Mouse (Mus musculus): ENCODE measurements around the gene A1cf.
A peak's percentile ranks its signal among the peaks of the same experiment; 100 is the strongest.

A1cf gene

DNA sequence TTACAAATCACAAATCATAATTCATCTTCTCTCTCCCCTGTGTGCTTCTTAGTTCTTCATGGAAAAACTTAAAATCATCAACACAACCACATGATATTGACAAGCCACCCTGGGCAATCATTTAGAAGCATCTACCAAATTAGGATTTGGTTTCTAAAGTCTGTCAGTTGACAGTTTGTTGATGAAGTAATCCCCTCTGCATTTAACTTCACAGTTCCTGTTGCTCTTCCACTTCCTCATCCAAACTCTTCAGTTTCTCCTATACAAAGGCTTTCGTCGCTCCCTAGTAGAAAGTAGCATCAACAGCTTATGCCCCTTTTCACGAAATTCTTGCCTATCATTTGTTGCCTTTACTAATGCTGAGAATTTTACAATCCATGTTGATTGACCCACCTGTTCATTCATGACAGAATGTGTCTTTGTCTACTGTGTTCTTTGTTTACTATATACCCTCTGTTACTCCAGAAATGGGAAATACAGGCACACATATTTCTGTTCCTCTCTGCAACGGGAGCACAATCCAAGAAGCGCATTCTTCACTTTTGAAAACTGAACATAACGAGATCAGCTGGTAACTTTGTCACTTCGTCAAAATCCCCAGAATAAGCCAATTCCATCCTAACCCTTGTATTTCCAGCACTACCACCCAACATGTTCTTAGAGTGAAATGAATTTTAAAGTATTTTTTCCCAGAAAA, 82.4 kb downstream of the A1cf start:
- DNase-seq (ENCODE audit: extremely low spot score, low spot score): no peak

DNA sequence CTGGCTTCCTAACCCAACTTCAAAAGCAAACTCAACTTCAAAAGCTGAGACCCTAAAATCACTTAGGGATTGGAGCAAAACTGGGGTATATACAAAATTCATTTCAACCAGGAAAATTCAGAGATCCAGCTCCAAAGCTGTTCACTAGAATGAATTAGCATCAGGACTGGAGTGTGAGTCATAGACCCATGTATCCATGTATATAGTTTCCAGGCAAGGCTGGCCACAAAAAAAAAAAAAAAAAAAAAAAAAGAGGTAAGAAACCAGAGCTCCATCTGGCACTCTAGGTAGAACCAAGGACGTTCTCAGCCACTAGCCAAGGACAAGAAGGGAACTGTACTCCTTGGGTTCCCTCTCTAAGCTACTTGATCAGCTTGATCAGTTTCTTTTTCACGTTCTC, 85.2 kb downstream of the A1cf start:
- DNase-seq (ENCODE audit: extremely low spot score, low spot score): no peak

DNA sequence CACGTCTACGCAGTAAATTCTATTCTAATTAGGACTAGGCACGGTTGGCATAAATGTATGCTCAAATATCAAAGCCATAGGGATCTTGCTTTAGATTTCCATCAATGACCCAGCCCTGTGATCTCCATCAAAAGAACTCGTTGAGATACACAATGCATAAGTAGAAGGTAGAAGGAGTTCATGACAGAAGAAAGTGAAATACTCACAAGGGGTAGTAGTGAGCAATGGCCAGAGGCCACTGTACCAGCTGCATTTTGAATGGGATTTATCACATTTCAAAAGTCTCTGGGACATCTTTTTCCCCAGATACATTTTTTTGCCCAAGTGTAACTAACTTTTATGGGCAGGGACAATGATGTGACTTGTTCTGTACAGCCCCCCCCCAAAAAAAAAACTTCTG, 85.7 kb downstream of the A1cf start:
- no peak for DNase-seq (ENCODE audit: extremely low spot score, low spot score)

- no peak for DNase-seq (ENCODE audit: extremely low spot score, low spot score)
Observed at GRCm38 (mm10) chr19:31954696-31955095, 86.1 kb downstream of the A1cf start.

- no peak for DNase-seq (ENCODE audit: extremely low spot score, low spot score)
Observed at GRCm38 (mm10) chr19:31956359-31956758, 87.8 kb downstream of the A1cf start.

GRCm38 (mm10) chr19:31960434-31960833, 91.9 kb downstream of the A1cf start:
- DNase-seq (ENCODE audit: extremely low spot score, low spot score): no peak

DNA sequence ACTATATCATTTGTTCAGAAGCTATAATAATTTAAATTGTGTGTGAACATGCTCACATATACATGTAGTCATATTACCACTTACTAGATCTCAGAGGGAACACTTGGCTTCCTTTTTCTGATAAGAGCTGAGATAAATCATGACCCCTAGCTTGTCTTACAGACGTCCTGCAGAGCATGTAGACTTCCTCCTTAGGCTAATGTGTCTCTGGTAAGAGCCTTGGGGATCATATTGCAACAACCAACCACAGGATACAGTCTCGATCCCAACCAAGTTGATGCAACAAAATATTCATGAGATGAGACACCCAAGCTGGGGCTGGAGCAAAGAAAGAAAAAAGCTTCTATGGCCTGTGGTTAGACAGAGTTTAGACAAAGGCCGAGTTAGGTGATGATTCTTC, 94.6 kb downstream of the A1cf start:
- no peak for DNase-seq (ENCODE audit: extremely low spot score, low spot score)

DNA sequence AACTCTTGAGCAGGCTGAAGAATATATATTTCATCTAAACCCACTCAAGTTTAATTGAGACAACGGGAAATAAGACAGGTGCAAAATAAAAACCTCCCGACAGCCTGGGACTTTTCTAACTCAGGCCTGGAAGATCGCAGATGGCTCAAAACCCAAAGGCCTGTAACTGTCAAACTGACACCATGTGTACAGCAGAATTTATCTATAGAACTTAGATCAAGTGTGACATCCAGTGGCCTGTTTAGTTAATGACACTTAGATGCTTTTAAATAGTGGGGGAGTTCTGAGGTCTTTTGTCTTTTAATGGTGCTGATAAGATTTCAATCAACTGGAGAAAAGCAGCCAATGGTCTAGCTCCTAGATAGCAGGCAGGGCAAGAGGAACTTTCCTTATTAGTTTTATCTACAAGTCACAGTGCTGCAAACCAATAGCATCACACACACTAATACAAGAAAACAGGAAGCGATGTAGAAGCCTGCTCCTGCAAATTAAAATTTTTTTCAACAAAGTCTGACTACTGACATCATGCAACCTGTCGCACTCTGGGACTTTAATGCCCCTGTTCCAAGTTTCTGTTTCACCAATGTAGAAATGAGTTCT, 99.5 kb downstream of the A1cf start:
- no peak for DNase-seq (ENCODE audit: extremely low spot score, low spot score)

DNA sequence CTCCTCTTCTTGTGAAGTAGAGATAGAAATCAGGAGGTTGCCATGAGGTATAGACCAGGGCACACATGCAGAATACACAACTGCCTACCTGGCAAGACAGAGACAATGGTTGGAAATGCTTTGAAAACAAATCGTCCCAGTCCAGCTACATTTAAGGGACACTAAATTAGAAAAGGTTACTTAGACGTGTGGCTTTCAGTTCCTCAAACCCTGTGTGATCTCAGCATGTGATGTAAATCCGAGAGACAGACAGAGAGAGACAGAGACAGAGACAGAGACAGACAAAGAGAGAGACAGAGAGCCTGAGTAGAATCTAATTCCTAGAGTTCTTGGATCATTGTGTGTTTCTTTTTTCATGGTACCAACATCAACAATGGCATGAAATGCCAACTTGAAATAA, 102.8 kb downstream of the A1cf start:
- no peak for DNase-seq (ENCODE audit: extremely low spot score, low spot score)

- DNase-seq (ENCODE audit: extremely low spot score, low spot score): peak; percentile 84
Observed at GRCm38 (mm10) chr19:31971998-31972397, 103.4 kb downstream of the A1cf start.

GRCm38 (mm10) chr19:31975882-31976281, 107.3 kb downstream of the A1cf start:
- DNase-seq (ENCODE audit: extremely low spot score, low spot score): peak; percentile 14

DNA sequence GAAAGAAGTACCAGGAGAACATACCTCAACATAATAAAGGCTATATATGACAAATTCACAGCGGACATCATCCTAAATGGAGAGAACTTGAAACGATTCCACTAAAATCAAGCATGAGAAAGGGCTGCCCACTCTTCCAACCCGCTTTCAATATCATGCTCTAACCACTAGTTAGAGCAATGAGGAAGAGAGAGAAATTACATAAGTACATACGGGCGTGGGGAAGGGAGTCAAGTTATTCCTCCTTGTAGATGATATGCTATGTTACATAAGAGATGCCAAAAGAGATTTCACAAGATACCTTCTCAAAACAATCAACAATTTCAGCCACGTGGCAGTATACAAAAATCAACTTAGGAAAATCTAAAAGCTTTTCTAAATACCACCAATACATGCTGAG, 122.5 kb downstream of the A1cf start:
- no peak for DNase-seq (ENCODE audit: extremely low spot score, low spot score)

DNA sequence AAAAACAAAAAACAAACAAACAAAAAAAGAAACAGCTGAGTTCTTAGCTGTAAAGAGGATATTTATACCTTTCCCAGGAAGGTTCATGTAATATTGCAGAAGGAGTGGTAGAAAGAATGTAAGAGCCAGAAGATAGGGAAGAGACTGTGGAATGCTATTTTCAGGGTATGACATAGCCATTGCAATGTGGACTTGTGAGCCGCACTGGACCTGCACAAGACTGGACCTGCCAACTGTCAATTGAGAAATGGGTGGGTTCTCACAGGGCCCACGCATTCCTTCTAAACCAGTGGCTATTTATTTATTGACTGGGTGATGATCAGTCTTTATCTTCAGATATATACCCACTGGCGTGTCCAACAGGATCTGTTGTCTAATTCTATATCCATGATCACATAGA, 128.4 kb downstream of the A1cf start:
- DNase-seq (ENCODE audit: extremely low spot score, low spot score): no peak
